Mouse (Mus musculus) cerebellum, postnatal 36 days (tissue): ENCODE measurements around the gene Tmem131.

ENCODE experiments used
- DNase-seq, 2 experiments: peaks; one replicate each; pipeline ENCODE4 v3.0.0; 2021 to 2022; ENCODE audit warnings: mixed read lengths in 2 of 2

The Tmem131 gene

DNA sequence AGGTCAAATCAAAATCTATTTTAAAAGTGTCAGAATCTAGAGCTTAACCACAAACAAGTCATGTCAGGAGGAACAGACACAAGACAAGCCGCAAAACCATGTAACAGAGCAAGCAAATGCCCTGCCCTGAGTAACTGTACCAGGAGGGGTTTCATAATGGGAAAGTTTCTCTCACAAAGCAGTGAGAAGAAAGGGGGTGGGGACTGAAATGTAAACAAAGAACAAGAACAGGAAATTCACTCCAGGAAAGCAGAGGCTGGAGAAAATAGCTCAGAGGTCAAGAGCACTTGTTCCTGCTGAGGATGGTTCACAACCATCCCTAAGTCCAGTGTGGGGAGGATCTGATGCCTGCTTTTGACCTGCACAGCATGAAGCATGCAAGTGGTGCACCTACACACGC is 59.7 kb downstream of the Tmem131 start:
- DNase-seq: no peak

- DNase-seq: peak; percentile 37 to 51
Observed at GRCm38 (mm10) chr1:36879154-36879553, 64.3 kb downstream of the Tmem131 start.

DNA sequence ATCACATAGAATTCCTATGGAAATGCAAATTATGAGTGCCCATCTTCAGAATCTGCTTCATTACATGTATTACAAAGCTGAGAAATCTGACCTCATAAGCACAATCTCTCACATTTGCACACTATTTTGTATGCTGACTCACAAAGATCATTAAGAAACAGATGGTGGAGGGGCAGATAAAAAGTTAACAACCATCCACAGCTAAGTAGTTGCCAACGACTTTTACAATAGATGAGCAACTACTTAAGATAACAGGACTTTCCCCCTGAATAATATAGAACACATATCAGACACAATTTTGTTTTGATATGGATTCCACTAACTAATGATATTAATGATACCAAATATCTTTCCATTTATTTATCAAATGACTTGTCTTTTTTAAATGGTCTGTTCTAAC is 66.3 kb downstream of the Tmem131 start:
- DNase-seq: no peak

GRCm38 (mm10) chr1:36874874-36875561 is 68.4 kb downstream of the Tmem131 start:
- no peak for DNase-seq

DNA sequence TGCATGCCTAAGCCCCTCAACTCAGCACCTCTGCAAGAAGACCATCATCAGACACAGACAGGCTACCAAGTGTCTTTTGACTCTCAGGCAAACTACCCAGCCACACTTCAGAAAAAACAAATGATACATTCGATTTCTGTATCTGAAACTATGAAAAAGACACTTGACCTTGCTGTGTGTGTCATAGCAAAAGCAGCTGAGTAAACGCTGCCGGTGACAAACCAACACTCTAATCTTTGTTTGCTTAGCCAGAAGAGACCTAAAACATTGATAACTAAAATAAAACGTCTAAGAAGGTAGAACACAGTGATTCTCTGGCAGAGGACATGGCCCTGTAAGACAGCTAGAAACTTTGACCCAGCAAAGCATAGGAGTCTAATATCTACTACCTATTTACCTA is 72.2 kb downstream of the Tmem131 start:
- DNase-seq: no peak

GRCm38 (mm10) chr1:36870518-36870917 is 72.9 kb downstream of the Tmem131 start:
- no peak for DNase-seq

DNA sequence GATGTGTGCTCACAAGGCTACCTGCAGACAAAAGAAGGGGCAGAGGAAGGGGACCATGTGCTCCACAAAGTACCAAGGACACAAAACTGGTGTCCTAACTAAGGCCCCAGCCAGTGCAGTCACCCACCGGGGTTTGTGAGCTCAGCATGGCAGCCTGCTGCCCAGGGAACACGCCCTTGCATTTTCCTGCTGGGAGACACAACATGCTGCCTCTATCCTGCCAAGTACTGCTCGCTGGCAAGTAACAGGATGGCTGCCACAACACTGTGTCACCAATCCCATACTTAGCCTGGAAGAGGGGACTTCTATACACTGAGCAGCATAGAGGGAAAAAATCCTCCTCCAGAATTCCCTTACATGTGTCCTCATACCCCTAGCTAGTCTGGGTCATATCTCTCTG is 78.7 kb downstream of the Tmem131 start:
- DNase-seq: peak; percentile 47 to 64

DNA sequence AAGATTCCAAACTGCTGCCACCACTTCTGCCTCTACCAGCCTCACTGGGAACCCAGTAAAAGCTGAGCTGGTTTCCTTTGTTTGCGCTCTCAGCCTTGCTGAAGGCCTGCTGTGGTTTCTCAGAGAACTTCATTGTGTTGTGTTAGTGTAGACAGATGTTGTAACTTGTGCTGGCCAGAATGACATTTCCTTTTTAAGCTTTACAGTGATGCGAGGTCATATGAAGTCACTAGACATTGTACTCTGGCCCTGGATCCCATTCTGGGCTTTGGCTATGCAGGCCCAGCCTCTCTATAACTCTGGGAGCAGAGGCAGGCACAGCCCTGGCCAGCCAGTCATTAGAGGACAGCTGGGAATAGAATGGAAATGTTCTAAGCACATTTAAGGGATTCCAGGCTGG is 81.7 kb downstream of the Tmem131 start:
- no peak for DNase-seq

- no peak for DNase-seq
Observed at GRCm38 (mm10) chr1:36860876-36861275, 82.6 kb downstream of the Tmem131 start.

GRCm38 (mm10) chr1:36860431-36860849 is 83.0 kb downstream of the Tmem131 start:
- no peak for DNase-seq

GRCm38 (mm10) chr1:36857081-36857480 is 86.4 kb downstream of the Tmem131 start:
- no peak for DNase-seq

DNA sequence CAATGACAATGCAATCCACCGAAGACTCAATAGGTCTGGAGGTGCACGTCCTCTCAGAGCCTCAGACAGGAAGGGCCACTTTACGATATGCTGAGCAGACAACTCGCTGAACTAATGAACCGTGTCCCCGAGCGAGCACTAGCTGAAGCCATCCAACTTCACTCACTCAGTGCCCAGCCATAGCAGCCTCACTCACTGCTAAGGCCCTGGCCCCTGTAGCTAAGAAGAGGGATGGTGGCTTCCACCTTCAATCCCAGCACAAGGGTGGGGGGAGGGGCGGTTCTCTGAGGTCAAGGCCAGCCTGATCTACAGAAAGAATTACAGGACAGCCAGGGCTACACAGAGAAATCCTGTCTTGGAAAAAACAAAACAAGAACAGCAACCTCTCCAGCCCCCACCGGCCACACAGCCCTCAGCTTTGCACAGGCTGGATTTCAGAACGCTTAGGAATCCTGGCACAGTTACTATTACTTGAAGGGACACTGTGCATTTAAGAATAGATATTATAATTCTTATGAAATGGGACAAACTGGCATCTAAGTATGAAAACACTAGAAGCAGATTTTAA is 89.2 kb downstream of the Tmem131 start:
- no peak for DNase-seq

DNA sequence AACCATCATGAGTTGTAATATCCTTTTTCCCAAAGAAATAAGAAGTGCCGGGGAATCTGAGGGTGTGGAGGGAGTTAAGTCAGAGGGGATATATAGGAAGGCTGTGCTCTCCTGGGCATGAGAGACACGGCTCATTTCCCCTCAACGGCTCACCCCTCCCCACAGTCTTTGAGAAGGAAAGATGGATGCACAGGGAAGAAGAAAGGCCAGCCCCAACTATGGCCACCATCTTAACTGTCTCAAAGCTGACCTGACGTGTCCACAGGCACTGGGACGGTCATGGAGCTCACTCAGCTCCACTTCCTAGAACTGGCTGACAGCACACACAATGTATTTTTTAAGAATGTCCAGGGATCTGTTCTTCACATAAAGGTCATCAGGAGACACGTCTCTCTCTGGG is 91.4 kb downstream of the Tmem131 start:
- DNase-seq: no peak

DNA sequence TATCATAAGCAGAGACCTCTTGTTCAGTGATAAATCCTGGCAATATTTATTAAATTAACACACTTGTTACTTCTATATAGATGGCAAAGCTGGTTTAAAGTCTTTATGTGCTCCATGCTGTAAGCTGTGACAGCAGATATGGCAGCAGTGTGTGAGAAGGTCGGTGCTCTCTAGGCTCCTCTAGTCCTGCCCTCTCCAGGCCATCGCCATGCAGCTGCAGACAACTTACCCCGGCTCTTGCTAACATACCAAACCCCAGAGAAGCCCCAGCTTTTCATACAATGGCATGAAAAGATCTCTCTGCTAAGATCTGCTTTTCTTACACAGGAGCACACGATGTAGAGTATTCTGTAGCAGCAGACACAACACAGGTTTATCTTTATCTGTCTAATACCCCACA is 92.1 kb downstream of the Tmem131 start:
- DNase-seq: no peak

- no peak for DNase-seq
Observed at GRCm38 (mm10) chr1:36848036-36848435, 95.4 kb downstream of the Tmem131 start.

DNA sequence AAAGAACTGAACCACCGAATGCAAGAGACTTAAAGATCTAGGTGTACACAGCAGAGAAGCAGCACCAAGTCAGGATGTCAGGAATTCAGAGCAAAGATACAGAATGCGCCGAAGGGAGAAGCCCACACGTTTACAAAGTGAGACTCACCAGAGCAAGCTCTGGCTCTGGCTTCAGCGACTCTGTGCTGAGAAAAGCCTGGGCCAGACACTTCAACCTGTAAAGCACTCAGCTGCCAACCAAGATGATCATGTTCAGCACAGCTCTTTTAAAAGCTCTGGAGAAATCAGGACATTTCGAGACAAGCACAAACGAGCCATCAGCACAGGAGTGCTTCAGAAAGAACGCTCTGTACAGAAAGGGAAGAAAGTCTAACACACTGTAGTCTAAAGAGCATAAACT is 96.2 kb downstream of the Tmem131 start:
- no peak for DNase-seq

DNA sequence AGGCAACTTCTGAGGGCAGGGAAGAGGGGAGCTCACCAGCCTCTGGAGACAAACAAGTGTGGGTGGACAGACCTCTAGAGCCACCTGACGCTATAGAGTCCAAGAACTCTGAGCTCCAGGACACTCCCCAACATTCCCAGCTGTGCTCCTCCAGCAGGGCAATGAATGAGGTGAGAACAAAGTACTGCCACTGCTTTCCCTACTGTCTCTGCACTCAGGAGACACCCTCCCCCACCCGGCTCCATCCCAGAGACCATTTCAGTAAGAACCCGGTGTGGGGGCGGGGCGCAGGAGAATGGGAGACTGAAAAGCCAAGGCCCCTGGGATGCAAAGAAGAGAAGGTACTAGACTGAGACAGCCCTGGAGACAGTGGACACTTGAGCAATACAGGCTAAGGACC is 98.4 kb downstream of the Tmem131 start:
- DNase-seq: no peak

- DNase-seq: no peak
Observed at GRCm38 (mm10) chr1:36841806-36842205, 101.7 kb downstream of the Tmem131 start.

DNA sequence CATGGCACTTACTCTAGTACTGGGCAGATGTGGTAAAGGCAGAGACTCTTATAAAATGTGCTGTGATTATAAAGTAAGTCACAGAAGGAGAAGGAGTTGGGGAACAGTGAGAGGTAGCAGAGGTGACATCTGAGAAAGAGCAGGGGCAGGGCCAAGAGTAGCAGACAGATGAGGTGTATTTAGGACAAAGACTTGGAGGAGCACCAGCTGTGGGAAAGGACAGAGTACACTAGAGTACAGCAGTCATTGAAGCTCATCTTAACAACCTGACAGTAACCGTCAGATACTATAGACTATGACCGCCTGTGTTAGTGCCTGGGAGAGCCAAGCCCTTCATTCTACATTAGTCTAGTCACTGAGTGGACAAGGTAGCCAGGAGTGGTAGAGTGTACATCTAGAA is 102.5 kb downstream of the Tmem131 start:
- DNase-seq: no peak

GRCm38 (mm10) chr1:36839858-36840257 is 103.6 kb downstream of the Tmem131 start:
- DNase-seq: no peak

DNA sequence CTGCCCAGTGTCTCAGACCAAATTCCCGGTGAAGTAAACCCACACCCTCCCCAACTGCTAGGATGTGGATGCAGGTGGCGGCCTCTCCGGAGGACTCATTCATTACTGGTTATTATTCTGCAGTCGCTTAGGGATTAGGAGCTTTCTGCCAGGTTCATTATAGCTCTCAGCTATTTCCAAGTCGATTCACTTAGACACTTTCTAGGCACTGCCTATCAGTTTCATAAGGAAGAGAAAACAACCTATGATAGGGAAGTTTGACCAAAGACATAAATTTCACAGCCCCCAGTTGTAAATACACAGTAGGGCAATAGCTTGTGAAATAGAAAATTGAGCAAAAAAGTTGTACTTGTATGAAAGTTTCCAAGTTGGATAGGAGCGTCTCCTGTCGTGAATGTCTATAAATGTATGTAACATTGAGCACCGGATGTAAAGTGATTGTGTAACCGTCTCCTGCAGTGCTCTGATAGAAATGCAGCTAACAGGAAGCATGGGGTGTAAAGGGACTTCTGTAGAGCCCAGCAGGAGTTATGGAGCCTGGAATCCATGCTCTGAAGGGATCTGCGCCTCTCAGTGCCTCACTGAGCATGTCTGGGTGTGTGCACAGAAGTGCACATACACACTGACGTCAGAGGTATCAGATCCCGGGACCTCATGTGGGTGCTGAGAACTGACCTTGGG is 107.1 kb downstream of the Tmem131 start:
- no peak for DNase-seq

- no peak for DNase-seq
Observed at GRCm38 (mm10) chr1:36835593-36835992, 107.9 kb downstream of the Tmem131 start.

GRCm38 (mm10) chr1:36834090-36834489 is 109.4 kb downstream of the Tmem131 start:
- DNase-seq: no peak
